ENCODE assay signal across 9 mouse cellular contexts in genomic region chr9:112130812-112131211, GRCm38 (mm10).
DNase-seq lines count a peak whose midpoint lies in the region; ATAC-seq and TF ChIP-seq lines count a peak whose summit lies in the region.
"Had no signal": no experiment of that assay in that cellular context is flagged by ENCODE, and none has a peak within 500 bp of the region (broad histone marks: within the 10 kb centered on the region; RNA-seq: fewer than 3 reads in every experiment).

No protein-coding gene starts in this region.

- DNase-seq in ES-CJ7 (ENCODE audit: low read depth, low spot score): peak; percentile 4
- DNase-seq in Muller cell, postnatal 12 days (ENCODE audit: inconsistent ontology term): peak; percentile 77
- no peak for DNase-seq in gastrocnemius, adult 18-20 months (ENCODE audit: low spot score)
- DNase-seq in testis, postnatal 14 days (ENCODE audit: low spot score): no peak
- DNase-seq: gastrocnemius, postnatal 14 days had no signal

- ATAC-seq in forebrain, embryonic 13.5 days: peak; percentile 90
- peak; percentile 63 for ATAC-seq in limb, embryonic 13.5 days (ENCODE audit: low FRiP score, low read depth)
- ATAC-seq in intestine, postnatal 0 days: no peak

- peak overlapping the region; percentile 77 for H3K27ac ChIP-seq in forebrain, embryonic 13.5 days
- peak overlapping the region; percentile 10; the same call in 1 of the 2 replicates for H3K27ac ChIP-seq in limb, embryonic 13.5 days
- H3K27ac ChIP-seq in intestine, postnatal 0 days (ENCODE audit: low read depth, low read length): no peak overlapping the region
- H3K27ac ChIP-seq: liver, embryonic 15.5 days had no signal

- H3K4me1 ChIP-seq in forebrain, embryonic 13.5 days: peaks cover 13% of the 10 kb centered on the region
- 0 out of 2 replicates have a peak, but pooled peaks cover 5% of the 10 kb centered on the region for H3K4me1 ChIP-seq in limb, embryonic 13.5 days
- no peaks in the 10 kb centered on the region for H3K4me1 ChIP-seq in intestine, postnatal 0 days (replicated peaks; ENCODE audit: control insufficient read depth, insufficient read depth, low read length)
- H3K4me1 ChIP-seq: liver, embryonic 15.5 days had no signal

- H3K4me3 ChIP-seq in forebrain, embryonic 13.5 days: no peak overlapping the region
- no peak overlapping the region for H3K4me3 ChIP-seq in limb, embryonic 13.5 days
- no peak overlapping the region for H3K4me3 ChIP-seq in intestine, postnatal 0 days (ENCODE audit: low read depth, low read length)
- H3K4me3 ChIP-seq: liver, embryonic 15.5 days had no signal

- 16% methylated on average over 3 of the region's 3 CpGs for WGBS in forebrain, embryonic 13.5 days
- WGBS in limb, embryonic 13.5 days: 42% methylated on average over 3 of the region's 3 CpGs
- WGBS in intestine, postnatal 0 days: 50% methylated on average over 3 of the region's 3 CpGs

- H3K4me2 ChIP-seq in forebrain, embryonic 13.5 days: no peak overlapping the region
- H3K4me2 ChIP-seq in limb, embryonic 13.5 days (replicated peaks): no peak overlapping the region
- H3K4me2 ChIP-seq in intestine, postnatal 0 days (replicated peaks; ENCODE audit: low read depth): no peak overlapping the region
- H3K4me2 ChIP-seq: liver, embryonic 15.5 days had no signal

- no peaks in the 10 kb centered on the region for H3K27me3 ChIP-seq in forebrain, embryonic 13.5 days
- H3K27me3 ChIP-seq in limb, embryonic 13.5 days: no peaks in the 10 kb centered on the region
- no peaks in the 10 kb centered on the region for H3K27me3 ChIP-seq in intestine, postnatal 0 days (replicated peaks; ENCODE audit: control insufficient read depth, insufficient read depth, low read length)
- H3K27me3 ChIP-seq: liver, embryonic 15.5 days had no signal

- H3K36me3 ChIP-seq in forebrain, embryonic 13.5 days (ENCODE audit: poor library complexity, severe bottlenecking): 0 out of 2 replicates have a peak, but pooled peaks cover 6% of the 10 kb centered on the region
- H3K36me3 ChIP-seq in limb, embryonic 13.5 days: no peaks in the 10 kb centered on the region
- H3K36me3 ChIP-seq in intestine, postnatal 0 days (ENCODE audit: control insufficient read depth, insufficient read depth): no peaks in the 10 kb centered on the region
- H3K36me3 ChIP-seq: liver, embryonic 15.5 days had no signal

- no peak for TF ChIP-seq CTCF in intestine, postnatal 0 days (IDR thresholded peaks at IDR 0.05; ENCODE audit: low read depth)

- H3K9me3 ChIP-seq in forebrain, embryonic 13.5 days (replicated peaks): no peaks in the 10 kb centered on the region
- no peaks in the 10 kb centered on the region for H3K9me3 ChIP-seq in limb, embryonic 13.5 days
- no peaks in the 10 kb centered on the region for H3K9me3 ChIP-seq in intestine, postnatal 0 days (ENCODE audit: control insufficient read depth)
- H3K9me3 ChIP-seq: liver, embryonic 15.5 days had no signal

- no peak overlapping the region for H3K9ac ChIP-seq in forebrain, embryonic 13.5 days
- H3K9ac ChIP-seq in limb, embryonic 13.5 days: no peak overlapping the region
- H3K9ac ChIP-seq in intestine, postnatal 0 days (ENCODE audit: low read depth, low read length): no peak overlapping the region
- H3K9ac ChIP-seq: liver, embryonic 15.5 days had no signal

Comparison
In these comparisons a context has a peak if more than half of its experiments do, and no peak if none do; other contexts are left out.
1. DNase-seq: peak in ES-CJ7 (single experiment) and Muller cell, postnatal 12 days (single experiment); none in gastrocnemius, adult 18-20 months (single experiment) and testis, postnatal 14 days (single experiment).